17 mouse cellular contexts compared by ENCODE assay signal in the genomic region with DNA sequence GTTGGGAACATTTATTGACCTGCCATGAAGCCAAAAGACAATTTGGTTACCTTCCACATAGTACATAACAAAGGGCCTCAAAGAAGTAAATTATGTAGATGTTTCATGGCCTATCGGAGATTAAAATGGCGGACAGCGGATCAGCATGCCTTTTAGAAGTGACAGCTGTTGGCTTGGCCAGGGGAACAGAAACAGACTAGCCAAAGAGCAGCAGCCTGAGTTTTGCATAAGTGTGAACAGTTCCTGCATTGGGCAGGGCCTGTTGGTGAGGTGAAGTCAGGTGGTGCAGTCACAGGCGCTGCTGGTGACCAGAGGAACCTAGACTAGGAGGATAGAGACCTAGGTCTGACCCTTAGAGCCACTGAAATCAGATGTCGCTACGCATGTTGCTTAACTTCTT. TPM values are rescaled to one million over a fixed set of nuclear protein-coding genes. Genes with fewer than 3 reads are reported as not detected.
DNase-seq lines count a peak whose midpoint lies in the region; ATAC-seq and TF ChIP-seq lines count a peak whose summit lies in the region.
"Had no signal": no experiment of that assay in that cellular context is flagged by ENCODE, and none has a peak within 500 bp of the region (broad histone marks: within the 10 kb centered on the region; RNA-seq: fewer than 3 reads in every experiment).

No protein-coding gene starts in this region.

- no peaks in the 10 kb centered on the region for H3K9me3 ChIP-seq in ES-Bruce4 (replicated peaks; ENCODE audit: control insufficient read depth, insufficient read depth, low read length, poor library complexity, severe bottlenecking)
- no peaks in the 10 kb centered on the region for H3K9me3 ChIP-seq in forebrain, embryonic 14.5 days (replicated peaks; ENCODE audit: control insufficient read depth, low read length)
- H3K9me3 ChIP-seq: forebrain, embryonic 15.5 days; limb, embryonic 15.5 days; stomach, embryonic 15.5 days had no signal

- H3K4me1 ChIP-seq in ES-Bruce4 (ENCODE audit: control insufficient read depth, insufficient read depth, low read length) = peaks cover 2% of the 10 kb centered on the region
- peaks cover 2% of the 10 kb centered on the region; the same call in 1 of the 2 replicates for H3K4me1 ChIP-seq in forebrain, embryonic 14.5 days (ENCODE audit: control insufficient read depth, insufficient read depth, low read length)

- TF ChIP-seq CTCF in ES-Bruce4 (IDR thresholded peaks at IDR 0.05; ENCODE audit: low read depth, low read length) = no peak

- ATAC-seq in granulocyte monocyte progenitor cell, adult 5-6 weeks (replicated peaks; ENCODE audit: poor library complexity, severe bottlenecking) = peak; percentile 86
- peak; percentile 51 for ATAC-seq in megakaryocyte progenitor cell, adult 5-6 weeks (replicated peaks; ENCODE audit: poor library complexity)
- ATAC-seq in forebrain, embryonic 14.5 days = no peak
- ATAC-seq: hindbrain, postnatal 0 days had no signal

- DNase-seq in lung, postnatal 36 days = peak; percentile 32
- no peak for DNase-seq in lung, postnatal 10 days
- DNase-seq in yolk sac, embryonic 10.5 days (ENCODE audit: low spot score) = no peak
- no peak for DNase-seq in cerebellum, postnatal 25 days
- DNase-seq in forebrain, embryonic 14.5 days (ENCODE audit: low spot score) = no peak
- DNase-seq: gastrocnemius, postnatal 25 days had no signal

- WGBS in forebrain, embryonic 14.5 days = 94% methylated on average over 6 of the region's 6 CpGs

- H3K4me2 ChIP-seq in forebrain, embryonic 14.5 days (ENCODE audit: low read length) = no peak overlapping the region
- H3K4me2 ChIP-seq: forebrain, embryonic 15.5 days; limb, embryonic 15.5 days; stomach, embryonic 15.5 days had no signal

- no peak overlapping the region for H3K4me3 ChIP-seq in ES-Bruce4 (ENCODE audit: low read depth, low read length)
- no peak overlapping the region for H3K4me3 ChIP-seq in forebrain, embryonic 14.5 days (ENCODE audit: low read depth, low read length)
- H3K4me3 ChIP-seq: forebrain, embryonic 15.5 days; limb, embryonic 15.5 days; stomach, embryonic 15.5 days had no signal

- H3K36me3 ChIP-seq in ES-Bruce4 (ENCODE audit: control insufficient read depth, insufficient read depth, low read length, poor library complexity, severe bottlenecking) = no peaks in the 10 kb centered on the region
- H3K36me3 ChIP-seq in forebrain, embryonic 14.5 days (ENCODE audit: control insufficient read depth, insufficient read depth, low read length) = no peaks in the 10 kb centered on the region
- H3K36me3 ChIP-seq: forebrain, embryonic 15.5 days; limb, embryonic 15.5 days had no signal

- H3K27ac ChIP-seq in ES-Bruce4 (ENCODE audit: insufficient read depth, low read length) = peak overlapping the region; percentile 27
- H3K27ac ChIP-seq in forebrain, embryonic 14.5 days (ENCODE audit: low read depth, low read length) = no peak overlapping the region
- H3K27ac ChIP-seq: forebrain, embryonic 15.5 days; hindbrain, postnatal 0 days; stomach, embryonic 15.5 days had no signal

- TF ChIP-seq EP300 in ES-Bruce4 (IDR thresholded peaks at IDR 0.05; ENCODE audit: insufficient read depth, low read depth, low read length) = peak; percentile 58; the same call in 1 of the 2 replicates

- no peak overlapping the region; the same call in 1 of the 2 replicates for H3K9ac ChIP-seq in ES-Bruce4 (ENCODE audit: low read depth, poor library complexity, severe bottlenecking)
- H3K9ac ChIP-seq in forebrain, embryonic 14.5 days (ENCODE audit: low read length) = no peak overlapping the region
- H3K9ac ChIP-seq: forebrain, embryonic 15.5 days; limb, embryonic 15.5 days; stomach, embryonic 15.5 days had no signal

- H3K27me3 ChIP-seq in ES-Bruce4 (ENCODE audit: control insufficient read depth, insufficient read depth, low read length, poor library complexity, severe bottlenecking) = no peaks in the 10 kb centered on the region
- H3K27me3 ChIP-seq in forebrain, embryonic 14.5 days (replicated peaks; ENCODE audit: control insufficient read depth, insufficient read depth, low read length) = no peaks in the 10 kb centered on the region
- H3K27me3 ChIP-seq: forebrain, embryonic 15.5 days; limb, embryonic 15.5 days; stomach, embryonic 15.5 days had no signal

- no peak for TF ChIP-seq POLR2A in ES-Bruce4 (IDR thresholded peaks at IDR 0.05; ENCODE audit: insufficient read depth, low read length)

RNA-seq across cellular contexts. Expression of a gene that starts 7.0 kb away (rescaled TPM):
- 5.8 and 6.1 TPM in 2 replicates for polyA plus RNA-seq in ES-Bruce4 (2011; ENCODE audit: insufficient read depth, insufficient read length, low read depth, missing spikeins)
- total RNA-seq in granulocyte monocyte progenitor cell, adult 5-6 weeks (2014; fragmentation: Nextera tagmentation) = 12.0 and 15.6 TPM in 2 replicates
- total RNA-seq in granulocyte monocyte progenitor cell, adult 5-6 weeks (2017) = 12.9 and 15.3 TPM in 2 replicates
- total RNA-seq in megakaryocyte progenitor cell, adult 5-6 weeks (2015) = 14.8 and 17.7 TPM in 2 replicates
- 12.7 and 18.0 TPM in 2 replicates for total RNA-seq in megakaryocyte progenitor cell, adult 5-6 weeks (2017)
- 4.2 and 5.7 TPM in 2 replicates for polyA plus RNA-seq in forebrain, embryonic 14.5 days (2014; fragmentation: Nextera tagmentation; extraction: Ambion mirVana)

RNA-seq across cellular contexts. Expression of a gene that starts 7.7 kb away (rescaled TPM):
- polyA plus RNA-seq in ES-Bruce4 (2011; ENCODE audit: insufficient read depth, insufficient read length, low read depth, missing spikeins) = 23.1 and 30.8 TPM in 2 replicates
- 26.4 and 29.4 TPM in 2 replicates for total RNA-seq in granulocyte monocyte progenitor cell, adult 5-6 weeks (2014; fragmentation: Nextera tagmentation)
- total RNA-seq in granulocyte monocyte progenitor cell, adult 5-6 weeks (2017) = 21.4 and 22.4 TPM in 2 replicates
- 31.1 and 39.7 TPM in 2 replicates for total RNA-seq in megakaryocyte progenitor cell, adult 5-6 weeks (2015)
- total RNA-seq in megakaryocyte progenitor cell, adult 5-6 weeks (2017) = 15.2 and 17.0 TPM in 2 replicates
- polyA plus RNA-seq in forebrain, embryonic 14.5 days (2014; fragmentation: Nextera tagmentation; extraction: Ambion mirVana) = 19.7 and 20.3 TPM in 2 replicates

RNA-seq across cellular contexts. Expression of a gene that starts 26.9 kb away (rescaled TPM):
- 8.2 and 8.7 TPM in 2 replicates for polyA plus RNA-seq in ES-Bruce4 (2011; ENCODE audit: insufficient read depth, insufficient read length, low read depth, missing spikeins)
- 1.9 and 7.3 TPM in 2 replicates for total RNA-seq in granulocyte monocyte progenitor cell, adult 5-6 weeks (2014; fragmentation: Nextera tagmentation)
- total RNA-seq in granulocyte monocyte progenitor cell, adult 5-6 weeks (2017) = 18.9 and 19.4 TPM in 2 replicates
- 6.9 and 8.3 TPM in 2 replicates for total RNA-seq in megakaryocyte progenitor cell, adult 5-6 weeks (2015)
- total RNA-seq in megakaryocyte progenitor cell, adult 5-6 weeks (2017) = 18.2 and 19.9 TPM in 2 replicates
- polyA plus RNA-seq in forebrain, embryonic 14.5 days (2014; fragmentation: Nextera tagmentation; extraction: Ambion mirVana) = 4.5 and 5.5 TPM in 2 replicates

RNA-seq across cellular contexts. Expression of a gene that starts 40.3 kb away (rescaled TPM):
- polyA plus RNA-seq in ES-Bruce4 (2011; ENCODE audit: insufficient read depth, insufficient read length, low read depth, missing spikeins) = 1.1 and 2.1 TPM in 2 replicates
- total RNA-seq in granulocyte monocyte progenitor cell, adult 5-6 weeks (2014; fragmentation: Nextera tagmentation) = not detected in 2 replicates
- total RNA-seq in granulocyte monocyte progenitor cell, adult 5-6 weeks (2017) = 0.69 TPM in 1 of 2 replicates, not detected in the other
- total RNA-seq in megakaryocyte progenitor cell, adult 5-6 weeks (2015) = 0.39 and 0.72 TPM in 2 replicates
- 0.24 TPM in 1 of 2 replicates, not detected in the other for total RNA-seq in megakaryocyte progenitor cell, adult 5-6 weeks (2017)
- polyA plus RNA-seq in forebrain, embryonic 14.5 days (2014; fragmentation: Nextera tagmentation; extraction: Ambion mirVana) = 0.77 and 1.2 TPM in 2 replicates
- total RNA-seq: adrenal gland, postnatal 36 days; gastrocnemius, postnatal 25 days; heart, postnatal 25 days; megakaryocyte-erythroid progenitor cell, adult 5-6 weeks had no signal
- polyA plus RNA-seq: activated CD4-positive, CD25-positive, alpha-beta regulatory T cell, adult 4 months had no signal

RNA-seq across cellular contexts. Expression of a gene that starts 52.4 kb away (rescaled TPM):
- polyA plus RNA-seq in ES-Bruce4 (2011; ENCODE audit: insufficient read depth, insufficient read length, low read depth, missing spikeins) = 9.3 and 11.1 TPM in 2 replicates
- total RNA-seq in granulocyte monocyte progenitor cell, adult 5-6 weeks (2014; fragmentation: Nextera tagmentation) = 0.17 TPM in 1 of 2 replicates, not detected in the other
- 0.21 and 0.30 TPM in 2 replicates for total RNA-seq in granulocyte monocyte progenitor cell, adult 5-6 weeks (2017)
- 0.24 and 0.35 TPM in 2 replicates for total RNA-seq in megakaryocyte progenitor cell, adult 5-6 weeks (2015)
- total RNA-seq in megakaryocyte progenitor cell, adult 5-6 weeks (2017) = 0.25 and 0.74 TPM in 2 replicates
- 3.0 and 4.4 TPM in 2 replicates for polyA plus RNA-seq in forebrain, embryonic 14.5 days (2014; fragmentation: Nextera tagmentation; extraction: Ambion mirVana)
